Mouse (Mus musculus) T-helper 1 cell (primary cell): Measurements from ENCODE around the gene Myo16.

Experiments
- in situ Hi-C: fragments of 300-600 bp; cut with MboI, MseI; formaldehyde crosslinking; loops from one replicate; pipeline ENCODE4 v1.15.1; 2025; ENCODE audit warnings: high pct_unique_total_duplicates

Myo16 gene

DNA sequence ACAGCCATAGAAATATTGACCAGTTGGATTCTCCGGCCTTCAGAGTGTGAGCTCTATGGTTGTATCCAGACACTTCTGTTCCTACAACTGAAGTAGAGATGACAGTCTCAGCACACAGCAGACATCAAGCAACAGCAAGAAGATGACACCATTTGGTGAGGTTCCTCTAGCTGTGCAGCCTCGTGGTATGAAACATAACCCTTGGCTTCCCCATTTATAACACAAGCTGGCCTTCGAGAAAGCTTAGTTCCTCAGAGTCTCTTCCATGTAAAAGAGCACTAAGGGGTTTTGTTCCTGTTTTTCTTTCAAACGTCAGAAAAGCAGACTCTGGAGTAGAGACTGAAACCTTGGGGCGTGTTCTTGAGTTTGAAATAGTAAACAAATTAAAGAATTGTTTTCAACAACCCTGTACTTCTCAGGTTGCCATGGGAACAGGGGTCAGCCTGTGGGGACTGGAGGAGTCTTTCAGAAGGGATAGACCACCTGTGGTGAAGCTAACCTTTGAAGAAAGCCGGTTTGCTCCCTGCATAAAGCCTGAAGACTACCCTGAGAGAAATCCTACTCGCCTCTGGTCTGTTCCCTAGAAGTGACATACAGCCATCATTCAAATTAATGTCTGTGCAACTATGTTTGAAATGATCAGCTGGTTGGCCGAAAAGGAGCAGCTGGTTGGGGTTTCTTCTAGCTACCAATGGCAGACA is 510.2 kb downstream of the Myo16 start:
- in situ Hi-C loops: no loop called here

DNA sequence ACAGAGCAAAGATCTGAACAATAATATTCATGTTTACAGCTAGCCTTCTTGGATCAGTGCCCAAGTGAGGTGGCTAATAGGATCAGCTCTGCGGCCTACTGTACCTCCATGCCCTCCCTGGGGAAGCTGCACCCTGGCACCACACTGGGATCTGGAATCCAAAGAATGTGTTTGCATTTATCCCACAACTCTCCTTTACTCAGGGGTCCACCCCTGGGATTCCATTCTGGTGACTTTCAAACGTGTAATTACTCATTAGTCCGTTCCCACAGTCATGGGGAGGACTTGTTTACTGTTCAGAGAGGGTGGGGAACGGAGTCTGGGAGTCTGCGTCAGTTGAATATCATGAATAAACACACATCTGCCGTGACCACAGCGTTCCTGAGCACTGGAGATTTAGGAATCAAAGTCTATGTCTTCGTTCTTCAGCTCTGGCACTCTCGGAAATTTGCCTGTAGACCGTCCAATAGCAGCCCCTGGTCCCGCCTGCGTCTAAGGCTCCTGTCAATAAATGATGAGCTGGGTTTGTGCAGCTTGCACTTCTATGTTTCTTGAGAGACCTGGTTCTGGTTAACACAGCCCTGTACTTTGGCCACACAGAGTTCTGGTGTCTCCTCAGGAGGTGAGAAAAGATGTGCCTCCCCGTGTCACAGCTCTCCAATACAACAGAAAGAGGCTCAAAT is 511.3 kb downstream of the Myo16 start:
- in situ Hi-C loops: no loop called here

DNA sequence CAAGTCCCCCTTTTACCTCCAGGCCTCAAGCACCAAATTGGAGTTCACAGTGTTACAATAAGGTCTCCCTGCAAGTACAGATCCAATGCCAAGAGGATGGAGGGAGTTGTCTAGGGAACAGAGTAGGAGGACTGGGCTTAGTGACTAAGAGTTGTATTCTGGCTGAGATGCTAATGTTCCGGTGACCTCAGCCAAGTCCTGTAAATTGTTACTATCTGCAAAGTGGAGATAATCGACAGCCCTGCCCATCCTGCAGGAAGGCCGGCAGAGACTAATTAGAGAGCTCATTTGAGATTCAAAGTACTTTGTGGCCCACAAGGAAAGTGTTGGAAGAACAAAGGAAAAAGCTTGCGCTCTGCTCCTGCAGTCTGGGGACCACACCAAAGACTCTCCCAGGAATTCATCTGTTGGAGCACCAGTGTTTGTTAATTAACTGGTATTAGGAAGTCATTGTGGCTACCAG is 512.1 kb downstream of the Myo16 start:
- in situ Hi-C loops: no loop called here

DNA sequence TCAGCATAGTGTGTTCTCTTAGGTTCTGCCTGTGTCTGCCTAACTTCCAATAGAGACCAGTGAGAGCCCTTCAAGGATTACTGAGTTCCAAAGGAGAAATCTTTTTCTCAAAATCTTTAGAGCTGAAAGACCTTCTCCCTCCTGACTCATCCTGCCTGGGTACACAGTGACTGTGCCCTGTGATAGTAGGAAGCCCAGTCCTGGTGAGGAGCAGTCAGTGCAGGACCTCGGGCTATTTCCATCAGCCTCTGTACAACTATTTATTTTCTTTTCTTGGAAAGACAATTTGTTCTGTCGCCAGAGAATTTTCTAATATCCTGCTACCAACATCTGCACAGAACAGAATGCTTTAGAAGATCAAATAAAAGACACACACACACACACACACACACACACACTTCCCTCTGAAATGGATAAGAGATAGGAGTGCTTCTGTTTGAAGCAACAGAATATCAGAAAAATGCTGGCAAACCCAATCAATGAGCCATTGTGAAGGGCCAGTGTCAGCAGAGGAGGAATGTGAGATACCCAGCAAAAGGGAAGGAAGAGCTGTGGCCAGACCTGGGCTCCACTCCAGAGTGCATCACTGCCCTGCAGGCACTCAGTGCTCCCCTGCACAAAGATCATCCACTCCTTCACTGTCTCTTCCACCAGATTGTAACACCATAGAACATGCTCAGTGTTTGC is 518.3 kb downstream of the Myo16 start:
- in situ Hi-C loops: no loop called here

GRCm38 (mm10) chr8:10677840-10678410 is 524.2 kb downstream of the Myo16 start:
- in situ Hi-C loops: no loop called here

DNA sequence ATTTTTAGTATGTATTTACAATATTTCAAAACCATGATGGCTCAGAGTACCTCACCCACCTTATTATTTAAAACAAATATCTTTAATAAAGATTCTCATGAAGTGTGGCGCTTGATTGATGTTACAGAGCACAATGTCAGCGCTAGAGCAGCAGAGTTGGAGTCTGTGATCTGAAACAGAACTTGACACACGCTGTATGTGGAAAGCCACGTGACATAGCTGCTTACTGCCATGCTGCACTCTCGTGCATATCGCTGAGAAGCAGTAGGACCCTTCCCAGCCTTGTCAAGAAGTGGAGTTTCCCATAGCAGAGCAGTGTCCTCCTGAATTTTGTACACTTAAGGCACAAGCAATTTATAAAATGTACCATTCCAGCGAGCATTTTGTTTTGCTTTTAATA is 528.2 kb downstream of the Myo16 start:
- in situ Hi-C loops: no loop called here

DNA sequence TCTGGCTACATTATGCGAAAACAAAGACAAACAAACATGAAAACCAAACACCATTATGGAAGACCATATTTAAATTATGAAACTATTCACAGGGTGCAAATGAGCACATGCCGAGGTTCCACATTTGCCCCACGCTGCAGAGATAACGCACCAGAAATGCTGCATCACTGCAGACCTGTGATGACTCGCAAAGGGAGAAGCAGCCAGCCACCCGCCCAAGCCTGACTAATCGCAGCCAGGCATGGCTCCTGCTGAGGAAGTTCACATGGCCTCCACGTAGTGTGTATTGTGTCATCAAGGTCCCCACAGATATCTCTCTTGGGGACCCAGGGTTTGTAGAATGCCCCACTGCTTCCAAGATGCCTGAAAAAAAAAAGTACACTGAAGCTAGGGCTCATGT is 529.4 kb downstream of the Myo16 start:
- in situ Hi-C loops: no loop called here
